Mouse (Mus musculus): ENCODE results near the gene Bpifb3. TPM values are rescaled to one million over a fixed set of nuclear protein-coding genes. Genes with fewer than 3 reads are reported as not detected.

Bpifb3 gene
- polyA plus RNA-seq, 1 experiment from 2014 or later, result not detected

- H3K4me2 ChIP-seq (ENCODE audit: low read length), result no peak overlapping the region
- WGBS, result 77% methylated on average over 4 of the region's 4 CpGs
- no peak overlapping the region for H3K4me3 ChIP-seq (ENCODE audit: low read depth, low read length)
- no peaks in the 10 kb centered on the region for H3K9me3 ChIP-seq (replicated peaks; ENCODE audit: control insufficient read depth, low read length, poor library complexity, severe bottlenecking)
- H3K27ac ChIP-seq (ENCODE audit: low read length), result no peak overlapping the region
- H3K36me3 ChIP-seq (ENCODE audit: control insufficient read depth, insufficient read depth, low read length), result no peaks in the 10 kb centered on the region
- no peak for ATAC-seq
- no peak overlapping the region for H3K9ac ChIP-seq (ENCODE audit: low read depth, low read length)
- no peaks in the 10 kb centered on the region for H3K4me1 ChIP-seq (ENCODE audit: control insufficient read depth, insufficient read depth, low read length)
- H3K27me3 ChIP-seq (ENCODE audit: control insufficient read depth, insufficient read depth, low read depth, low read length), result no peaks in the 10 kb centered on the region
These were observed 44.8 kb downstream of the Bpifb3 start for GRCm38 (mm10) chr2:153962821-153963331.

GRCm38 (mm10) chr2:153963334-153963733 is 45.3 kb downstream of the Bpifb3 start:
- no peaks in the 10 kb centered on the region for H3K9me3 ChIP-seq (replicated peaks; ENCODE audit: control insufficient read depth, low read length, poor library complexity, severe bottlenecking)
- no peak for ATAC-seq
- H3K9ac ChIP-seq (ENCODE audit: low read depth, low read length), result no peak overlapping the region
- H3K27ac ChIP-seq (ENCODE audit: low read length), result no peak overlapping the region
- WGBS, result 92% methylated on average over 1 of the region's 1 CpGs
- H3K27me3 ChIP-seq (ENCODE audit: control insufficient read depth, insufficient read depth, low read depth, low read length), result no peaks in the 10 kb centered on the region
- H3K4me1 ChIP-seq (ENCODE audit: control insufficient read depth, insufficient read depth, low read length), result no peaks in the 10 kb centered on the region
- H3K36me3 ChIP-seq (ENCODE audit: control insufficient read depth, insufficient read depth, low read length), result no peaks in the 10 kb centered on the region
- H3K4me2 ChIP-seq (ENCODE audit: low read length), result no peak overlapping the region
- H3K4me3 ChIP-seq (ENCODE audit: low read depth, low read length), result no peak overlapping the region

GRCm38 (mm10) chr2:153970221-153970620 is 52.2 kb downstream of the Bpifb3 start:
- Histone ChIP-seq H3K4me3 (ENCODE audit: low read depth, low read length) (no peak overlapping the region), H3K27me3 (ENCODE audit: control insufficient read depth, insufficient read depth, low read depth, low read length) (no peaks in the 10 kb centered on the region), H3K4me1 (ENCODE audit: control insufficient read depth, insufficient read depth, low read length) (no peaks in the 10 kb centered on the region), H3K9ac (ENCODE audit: low read depth, low read length) (no peak overlapping the region), H3K9me3 (replicated peaks; ENCODE audit: control insufficient read depth, low read length, poor library complexity, severe bottlenecking) (no peaks in the 10 kb centered on the region), H3K4me2 (ENCODE audit: low read length) (no peak overlapping the region), H3K27ac (ENCODE audit: low read length) (no peak overlapping the region), H3K36me3 (ENCODE audit: control insufficient read depth, insufficient read depth, low read length) (no peaks in the 10 kb centered on the region)
- WGBS, result 64% methylated on average over 5 of the region's 5 CpGs
- ATAC-seq, result no peak

- WGBS, result 92% methylated on average over 5 of the region's 5 CpGs
- Histone ChIP-seq H3K4me3 (ENCODE audit: low read depth, low read length) (no peak within 1 kb of the TSS), H3K27me3 (ENCODE audit: control insufficient read depth, insufficient read depth, low read depth, low read length) (no peaks in the 10 kb centered on the region), H3K9me3 (replicated peaks; ENCODE audit: control insufficient read depth, low read length, poor library complexity, severe bottlenecking) (no peaks in the 10 kb centered on the region), H3K4me2 (ENCODE audit: low read length) (no peak within 1 kb of the TSS), H3K9ac (ENCODE audit: low read depth, low read length) (no peak within 1 kb of the TSS), H3K27ac (ENCODE audit: low read length) (no peak within 1 kb of the TSS), H3K4me1 (ENCODE audit: control insufficient read depth, insufficient read depth, low read length) (no peaks in the 10 kb centered on the region), H3K36me3 (ENCODE audit: control insufficient read depth, insufficient read depth, low read length) (no peaks in the 10 kb centered on the region)
- no peak for ATAC-seq
These were observed 56.6 kb downstream of the Bpifb3 start, which contains the start of gene Bpifa6 for GRCm38 (mm10) chr2:153974582-153974981. Bpifa6 (plus strand) TSS chr2:153974945.

Other genes starting within 250 kb of the Bpifb3 start
- gene Dnmt3c, start 221.6 kb upstream of the Bpifb3 start, polyA plus RNA-seq (2015; fragmentation: Nextera tagmentation; extraction: Ambion mirVana), result not detected in 2 replicates
- gene Mapre1, start 177.0 kb upstream of the Bpifb3 start, polyA plus RNA-seq (2015; fragmentation: Nextera tagmentation; extraction: Ambion mirVana), result 411 and 428 TPM in 2 replicates
- 0.16 TPM in 1 of 2 replicates, not detected in the other for gene Efcab8, start 138.3 kb upstream of the Bpifb3 start, polyA plus RNA-seq (2015; fragmentation: Nextera tagmentation; extraction: Ambion mirVana)
- gene Sun5, start 47.1 kb upstream of the Bpifb3 start, polyA plus RNA-seq (2015; fragmentation: Nextera tagmentation; extraction: Ambion mirVana), result not detected in 2 replicates
- gene Bpifb2, start 43.2 kb upstream of the Bpifb3 start, polyA plus RNA-seq (2015; fragmentation: Nextera tagmentation; extraction: Ambion mirVana), result 0.26 TPM in 1 of 2 replicates, not detected in the other
- not detected in 2 replicates for gene Bpifb6, start 17.8 kb upstream of the Bpifb3 start, polyA plus RNA-seq (2015; fragmentation: Nextera tagmentation; extraction: Ambion mirVana)
- not detected in 2 replicates for gene Bpifb4, start 20.0 kb downstream of the Bpifb3 start, polyA plus RNA-seq (2015; fragmentation: Nextera tagmentation; extraction: Ambion mirVana)
- not detected in 2 replicates for gene Bpifa6, start 56.7 kb downstream of the Bpifb3 start, polyA plus RNA-seq (2015; fragmentation: Nextera tagmentation; extraction: Ambion mirVana)
- not detected in 2 replicates for gene Bpifa2, start 90.0 kb downstream of the Bpifb3 start, polyA plus RNA-seq (2015; fragmentation: Nextera tagmentation; extraction: Ambion mirVana)
- not detected in 2 replicates for gene Bpifa3, start 212.1 kb downstream of the Bpifb3 start, polyA plus RNA-seq (2015; fragmentation: Nextera tagmentation; extraction: Ambion mirVana)
- not detected in 2 replicates for gene Bpifa1, start 224.7 kb downstream of the Bpifb3 start, polyA plus RNA-seq (2015; fragmentation: Nextera tagmentation; extraction: Ambion mirVana)
- not detected in 2 replicates for gene Bpifa5, start 244.4 kb downstream of the Bpifb3 start, polyA plus RNA-seq (2015; fragmentation: Nextera tagmentation; extraction: Ambion mirVana)